Mouse (Mus musculus) heart, adult 2 months (tissue): ENCODE results near the gene Qpctl.

ENCODE experiments used
- CTCF ChIP-seq: fragments of 200-600 bp; IDR thresholded peaks from 2 replicates; pipeline ENCODE4 v1.8.1; 2022; ENCODE audit warnings: antibody characterized with exemption, mild to moderate bottlenecking, moderate library complexity
- EP300 ChIP-seq: fragments of 200-500 bp; IDR thresholded peaks from 2 replicates; pipeline ENCODE4 v1.6.1; 2011; ENCODE audit warnings: low read depth, low read length, control low read depth; ENCODE audit not compliant: insufficient read depth

- TF ChIP-seq CTCF (no peak), EP300 (no peak)
Observed at GRCm38 (mm10) chr7:19094826-19095750, 54.0 kb downstream of the Qpctl start.
